Mouse (Mus musculus) adrenal gland, postnatal 10 days (tissue): Measurements from ENCODE around the gene Tanc2. TPM values are rescaled to one million over a fixed set of nuclear protein-coding genes. Genes with fewer than 3 reads are reported as not detected.

Experiments used
- DNase-seq: peaks from one replicate; pipeline ENCODE4 v3.0.0; 2021; ENCODE audit warnings: mixed read lengths
- total RNA-seq, 2 experiments: library from RNA; stranded (reverse); gene quantifications; 2 replicates each; pipeline ENCODE4 v1.2.3; 2021

The Tanc2 gene
- total RNA-seq, 2 experiments from 2014 or later: 15.2 to 28.3 TPM

- DNase-seq: peak; percentile 81
These were observed 337.6 kb downstream of the Tanc2 start for GRCm38 (mm10) chr11:105927065-105928030.

- no peak for DNase-seq
These were observed 338.4 kb downstream of the Tanc2 start for GRCm38 (mm10) chr11:105928171-105928570.

GRCm38 (mm10) chr11:105931380-105931779 is 341.6 kb downstream of the Tanc2 start:
- no peak for DNase-seq

GRCm38 (mm10) chr11:105933746-105934145 is 344.0 kb downstream of the Tanc2 start:
- no peak for DNase-seq

- DNase-seq: no peak
These were observed 344.5 kb downstream of the Tanc2 start for GRCm38 (mm10) chr11:105934303-105934711.

GRCm38 (mm10) chr11:105934816-105935215 is 345.0 kb downstream of the Tanc2 start:
- DNase-seq: no peak

- no peak for DNase-seq
These were observed 345.7 kb downstream of the Tanc2 start for GRCm38 (mm10) chr11:105935496-105935895.

GRCm38 (mm10) chr11:105936200-105936599 is 346.4 kb downstream of the Tanc2 start:
- peak; percentile 75 for DNase-seq

- no peak for DNase-seq
These were observed 347.2 kb downstream of the Tanc2 start for GRCm38 (mm10) chr11:105936974-105937373.

GRCm38 (mm10) chr11:105938771-105939170 is 349.0 kb downstream of the Tanc2 start:
- DNase-seq: no peak

- DNase-seq: no peak
These were observed 352.2 kb downstream of the Tanc2 start for GRCm38 (mm10) chr11:105941973-105942372.

- DNase-seq: peak; percentile 79
These were observed 353.6 kb downstream of the Tanc2 start for GRCm38 (mm10) chr11:105943133-105944102.

GRCm38 (mm10) chr11:105944126-105944621 is 354.4 kb downstream of the Tanc2 start:
- peak; percentile 80 for DNase-seq

- peak; percentile 45 for DNase-seq
These were observed 355.2 kb downstream of the Tanc2 start for GRCm38 (mm10) chr11:105944770-105945672.

- no peak for DNase-seq
These were observed 356.9 kb downstream of the Tanc2 start for GRCm38 (mm10) chr11:105946694-105947154.

- no peak for DNase-seq
These were observed 358.5 kb downstream of the Tanc2 start for GRCm38 (mm10) chr11:105948255-105948654.

- DNase-seq: no peak
These were observed 360.7 kb downstream of the Tanc2 start for GRCm38 (mm10) chr11:105950519-105950918.

GRCm38 (mm10) chr11:105951601-105952044 is 361.8 kb downstream of the Tanc2 start:
- DNase-seq: no peak

- no peak for DNase-seq
These were observed 362.3 kb downstream of the Tanc2 start for GRCm38 (mm10) chr11:105952111-105952510.

GRCm38 (mm10) chr11:105952911-105953386 is 363.2 kb downstream of the Tanc2 start, which contains the start of gene Cyb561:
Gene Cyb561 (minus strand): TSS chr11:105953336.
- no peak for DNase-seq

- DNase-seq: peak; percentile 74
These were observed 363.6 kb downstream of the Tanc2 start for GRCm38 (mm10) chr11:105953402-105953801.
